Mouse (Mus musculus) liver, postnatal 0 days (tissue): ENCODE data around the gene H1fx. TPM values are rescaled to one million over a fixed set of nuclear protein-coding genes. Genes with fewer than 3 reads are reported as not detected.

Experiments used
- ATAC-seq: fragments of 200-750 bp; cut with Nextera tagmentation; 2 replicates; pipeline ENCODE4 v1.8.0; 2017; ENCODE audit warnings: mild to moderate bottlenecking, moderate library complexity
- DNase-seq: peaks from one replicate; pipeline ENCODE4 v3.0.0-alpha.2; 2016
- H3K27ac ChIP-seq: fragments of 300-500 bp; sonication (generic); 2 replicates; pipeline ENCODE4 v1.5.1; 2014; ENCODE audit warnings: antibody characterized with exemption, moderate library complexity, mild to moderate bottlenecking, low read depth
- H3K27me3 ChIP-seq: fragments of 300-500 bp; sonication (generic); 2 replicates; pipeline ENCODE4 v1.6.1; 2014; ENCODE audit warnings: low read length, control low read depth, mixed read lengths; ENCODE audit not compliant: insufficient read depth
- H3K36me3 ChIP-seq: fragments of 300-500 bp; sonication (generic); replicated peaks from 2 replicates; pipeline ENCODE4 v1.6.1; 2014; ENCODE audit warnings: mild to moderate bottlenecking, control low read depth, low read length, moderate library complexity, mixed read lengths; ENCODE audit not compliant: insufficient read depth
- H3K4me1 ChIP-seq: fragments of 300-500 bp; sonication (generic); 2 replicates; pipeline ENCODE4 v1.6.1; 2014; ENCODE audit warnings: antibody characterized with exemption, mild to moderate bottlenecking, control low read depth; ENCODE audit not compliant: insufficient read depth
- H3K4me2 ChIP-seq: fragments of 300-500 bp; sonication (generic); 2 replicates; pipeline ENCODE4 v1.6.1; 2014; ENCODE audit warnings: low read depth, mild to moderate bottlenecking, low read length, moderate library complexity, mixed read lengths
- H3K4me3 ChIP-seq: fragments of 300-500 bp; sonication (generic); 2 replicates; pipeline ENCODE4 v1.5.1; 2014; ENCODE audit warnings: low read depth, low read length
- H3K9ac ChIP-seq: fragments of 300-500 bp; sonication (generic); replicated peaks from 2 replicates; pipeline ENCODE4 v1.6.1; 2014; ENCODE audit warnings: mild to moderate bottlenecking, moderate library complexity
- H3K9me3 ChIP-seq: fragments of 300-500 bp; sonication (generic); 2 replicates; pipeline ENCODE4 v1.6.1; 2016; ENCODE audit warnings: mild to moderate bottlenecking, control low read depth, low read length, mixed read lengths
- CTCF ChIP-seq: sonication (generic); IDR thresholded peaks from 2 replicates; pipeline ENCODE4 v1.5.1; 2016; ENCODE audit warnings: antibody characterized with exemption, low read depth
- EP300 ChIP-seq: IDR thresholded peaks from 2 replicates; pipeline ENCODE4 v1.6.1; 2016; ENCODE audit warnings: antibody characterized with exemption, low read depth, mild to moderate bottlenecking
- WGBS: fragments of 180-500 bp; shearing (Covaris S2); extraction: QIAGEN DNeasy Blood & Tissue Kit; methylation state at CpG from one replicate; pipeline ENCODE4 v1.1.7; 2014; ENCODE audit not compliant: insufficient replicate concordance; 5-methylcytosine and 5-hydroxymethylcytosine counted together
- polyA plus RNA-seq: library from polyadenylated mRNA; unstranded; fragments of >200 nt; fragmentation: Nextera tagmentation; extraction: Ambion mirVana; gene quantifications from 2 replicates; pipeline ENCODE4 v1.2.1, GENCODE M21; 2015

H1fx gene
- polyA plus RNA-seq, 1 experiment from 2014 or later, result 2.0 TPM

DNA sequence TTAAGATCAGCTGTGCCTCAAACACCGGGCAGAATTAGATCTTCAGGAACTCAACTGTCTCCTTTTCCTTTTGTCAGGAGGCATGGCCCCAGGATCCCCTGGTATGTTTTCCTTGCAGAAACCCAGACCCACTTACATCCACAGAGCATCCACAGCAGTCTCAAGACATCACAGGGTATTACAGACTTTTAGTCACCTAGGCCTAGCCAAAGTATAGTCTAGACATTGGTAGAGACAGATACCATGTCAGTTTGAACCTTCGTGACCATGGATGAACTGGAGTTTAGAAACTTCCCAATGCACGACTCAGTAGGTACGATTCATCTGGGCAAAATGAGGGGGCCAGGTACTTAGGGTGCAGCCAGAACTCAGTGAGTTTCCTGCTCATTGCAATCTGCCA lies 16.9 kb upstream of the H1fx start:
- H3K36me3 ChIP-seq, result peaks cover 35% of the 10 kb centered on the region

GRCm38 (mm10) chr6:87997706-87998265 lies 16.3 kb upstream of the H1fx start:
- H3K27me3 ChIP-seq, result no peaks in the 10 kb centered on the region
- 60% methylated on average over 7 of the region's 7 CpGs for WGBS
- H3K4me3 ChIP-seq, result no peak overlapping the region
- DNase-seq (peak; percentile 86), ATAC-seq (peak; percentile 66)
- no peak overlapping the region for H3K27ac ChIP-seq
- TF ChIP-seq EP300 (no peak), CTCF (peak; percentile 90)
- no peak overlapping the region for H3K4me2 ChIP-seq
- no peaks in the 10 kb centered on the region for H3K9me3 ChIP-seq
- no peak overlapping the region for H3K9ac ChIP-seq
- H3K4me1 ChIP-seq, result peaks cover 14% of the 10 kb centered on the region
- peaks cover 29% of the 10 kb centered on the region for H3K36me3 ChIP-seq

More for the DNA sequence above, 16.9 kb upstream of the H1fx start:
- WGBS, result 79% methylated on average over 4 of the region's 4 CpGs
- no peaks in the 10 kb centered on the region for H3K27me3 ChIP-seq
- H3K4me3 ChIP-seq, result no peak overlapping the region
- no peak overlapping the region for H3K9ac ChIP-seq
- H3K9me3 ChIP-seq, result no peaks in the 10 kb centered on the region
- DNase-seq (no peak), ATAC-seq (no peak)
- H3K27ac ChIP-seq, result no peak overlapping the region
- no peak for TF ChIP-seq EP300
- no peak for TF ChIP-seq CTCF
- H3K4me2 ChIP-seq, result no peak overlapping the region
- H3K4me1 ChIP-seq, result peaks cover 11% of the 10 kb centered on the region

- 82% methylated on average over 9 of the region's 9 CpGs for WGBS
- Histone ChIP-seq H3K9me3 (no peaks in the 10 kb centered on the region), H3K27me3 (no peaks in the 10 kb centered on the region), H3K4me2 (no peak overlapping the region), H3K9ac (no peak overlapping the region), H3K27ac (no peak overlapping the region), H3K36me3 (peaks cover 18% of the 10 kb centered on the region), H3K4me3 (no peak overlapping the region), H3K4me1 (peaks cover 21% of the 10 kb centered on the region)
- TF ChIP-seq CTCF (no peak), EP300 (no peak)
- DNase-seq, result no peak
- ATAC-seq, result no peak
Measured at GRCm38 (mm10) chr6:87996606-87997005, 15.2 kb upstream of the H1fx start.

GRCm38 (mm10) chr6:87995519-87995918 lies 14.1 kb upstream of the H1fx start:
- Histone ChIP-seq H3K9me3 (no peaks in the 10 kb centered on the region), H3K4me3 (no peak overlapping the region), H3K9ac (no peak overlapping the region), H3K4me2 (no peak overlapping the region), H3K27ac (no peak overlapping the region), H3K27me3 (no peaks in the 10 kb centered on the region), H3K4me1 (peaks cover 21% of the 10 kb centered on the region), H3K36me3 (peaks cover 7% of the 10 kb centered on the region)
- WGBS, result 38% methylated on average over 4 of the region's 4 CpGs
- TF ChIP-seq CTCF (no peak), EP300 (no peak)
- DNase-seq (no peak), ATAC-seq (no peak)

- peak overlapping the region; percentile 33; the same call in 1 of the 2 replicates for H3K4me3 ChIP-seq
- H3K27me3 ChIP-seq, result no peaks in the 10 kb centered on the region
- H3K4me2 ChIP-seq, result peak overlapping the region; percentile 62
- 23% methylated on average over 17 of the region's 18 CpGs for WGBS
- peaks cover 5% of the 10 kb centered on the region; the same call in 1 of the 2 replicates for H3K36me3 ChIP-seq
- H3K9me3 ChIP-seq, result no peaks in the 10 kb centered on the region
- H3K27ac ChIP-seq, result peak overlapping the region; percentile 74
- ATAC-seq, result peak; percentile 76
- no peak for TF ChIP-seq EP300
- TF ChIP-seq CTCF, result no peak
- H3K4me1 ChIP-seq, result peaks cover 26% of the 10 kb centered on the region
- 0 out of 2 replicates have a peak overlapping the region, but pooled peaks have one; percentile 26 for H3K9ac ChIP-seq
- DNase-seq, result peak; percentile 73
Measured at GRCm38 (mm10) chr6:87993790-87994571, 12.5 kb upstream of the H1fx start.

- DNase-seq (peak; percentile 72), ATAC-seq (peak; percentile 81)
- H3K9ac ChIP-seq, result no peak overlapping the region
- no peak overlapping the region for H3K4me3 ChIP-seq
- no peaks in the 10 kb centered on the region for H3K9me3 ChIP-seq
- no peak overlapping the region for H3K4me2 ChIP-seq
- H3K4me1 ChIP-seq, result peaks cover 26% of the 10 kb centered on the region
- no peaks in the 10 kb centered on the region for H3K27me3 ChIP-seq
- WGBS, result 16% methylated on average over 6 of the region's 6 CpGs
- H3K36me3 ChIP-seq, result no peaks in the 10 kb centered on the region; the same call in 1 of the 2 replicates
- H3K27ac ChIP-seq, result peak overlapping the region; percentile 82
- TF ChIP-seq EP300, result no peak
- TF ChIP-seq CTCF, result no peak
Measured at GRCm38 (mm10) chr6:87992733-87993132, 11.3 kb upstream of the H1fx start.
